Mouse (Mus musculus) liver, adult 2 months (tissue): ENCODE measurements around the gene Ttpal. TPM values are rescaled to one million over a fixed set of nuclear protein-coding genes. Genes with fewer than 3 reads are reported as not detected.
"Not testable (repeated sequence)": the region's sequence is repeated elsewhere in the genome, so short reads cannot be mapped to it uniquely, and the experiment has no call there.

Source experiments
- DNase-seq: peaks from one replicate; pipeline ENCODE4 v3.0.0-alpha.2; 2011; ENCODE audit warnings: low read depth, low spot score; ENCODE audit errors: extremely low read depth
- H3K27ac ChIP-seq: fragments of 200-500 bp; replicated peaks from 2 replicates; pipeline ENCODE4 v1.5.1; 2012; ENCODE audit warnings: low read depth, mild to moderate bottlenecking, control low read depth, inconsistent platforms, low read length; ENCODE audit not compliant: insufficient read depth
- H3K27me3 ChIP-seq: fragments of 200-500 bp; 2 replicates; pipeline ENCODE4 v1.6.1; 2012; ENCODE audit warnings: mild to moderate bottlenecking, moderate library complexity, low read length, inconsistent platforms; ENCODE audit not compliant: control insufficient read depth, insufficient read depth
- H3K36me3 ChIP-seq: fragments of 200-500 bp; 2 replicates; pipeline ENCODE4 v1.6.1; 2012; ENCODE audit warnings: low read length, inconsistent platforms; ENCODE audit not compliant: control insufficient read depth, insufficient read depth
- H3K4me1 ChIP-seq: fragments of 200-500 bp; 2 replicates; pipeline ENCODE4 v1.6.1; 2011; ENCODE audit warnings: low read length; ENCODE audit not compliant: control insufficient read depth, insufficient read depth
- H3K4me3 ChIP-seq: fragments of 200-500 bp; 2 replicates; pipeline ENCODE4 v1.5.1; 2011; ENCODE audit warnings: low read depth, mild to moderate bottlenecking, control low read depth, low read length, moderate library complexity; ENCODE audit not compliant: insufficient read depth
- H3K79me2 ChIP-seq: fragments of 200-500 bp; 2 replicates; pipeline ENCODE4 v1.6.1; 2012; ENCODE audit warnings: inconsistent platforms, mild to moderate bottlenecking, low read length, moderate library complexity; ENCODE audit not compliant: control insufficient read depth, insufficient read depth
- H3K9ac ChIP-seq: fragments of 200-500 bp; 2 replicates; pipeline ENCODE4 v1.6.1; 2012; ENCODE audit warnings: low read depth, mild to moderate bottlenecking, control low read depth, inconsistent platforms, low read length
- CTCF ChIP-seq: fragments of 200-500 bp; IDR thresholded peaks from 2 replicates; pipeline ENCODE4 v1.5.1; 2011; ENCODE audit warnings: low read depth, low read length, control low read depth
- POLR2A ChIP-seq: fragments of 200-500 bp; IDR thresholded peaks from 2 replicates; pipeline ENCODE4 v1.6.1; 2011; ENCODE audit warnings: low read length, control low read depth; ENCODE audit not compliant: insufficient read depth; ENCODE audit errors: extremely low read depth
- WGBS: fragments of 180-500 bp; shearing (Covaris S2); methylation state at CpG from one replicate; pipeline ENCODE4 v1.1.7; 2018; 5-methylcytosine and 5-hydroxymethylcytosine counted together
- polyA plus RNA-seq: library from polyadenylated mRNA; depleted of rRNA; stranded (reverse); fragments of >200 nt; gene quantifications from 2 replicates; pipeline ENCODE4 v1.2.3, GENCODE M21; 2012
- total RNA-seq: library from RNA; depleted of rRNA; stranded (reverse); fragments of >200 nt; gene quantifications from 2 replicates; pipeline ENCODE4 v1.2.3, GENCODE M21; 2014

The Ttpal gene
- total and polyA plus RNA-seq, 2 experiments = 8.1 to 9.3 TPM

GRCm38 (mm10) chr2:163644047-163644446 is 41.9 kb downstream of the Ttpal start:
- WGBS = 5% methylated on average over 4 of the region's 4 CpGs
- peaks cover 32% of the 10 kb centered on the region for H3K79me2 ChIP-seq
- H3K36me3 ChIP-seq = peaks cover 12% of the 10 kb centered on the region
- H3K27ac ChIP-seq = peak overlapping the region; percentile 99
- no peak for DNase-seq
- H3K27me3 ChIP-seq = no peaks in the 10 kb centered on the region
- TF ChIP-seq CTCF = no peak
- TF ChIP-seq POLR2A = no peak
- peaks cover 14% of the 10 kb centered on the region for H3K4me1 ChIP-seq
- H3K9ac ChIP-seq = peak overlapping the region; percentile 77
- H3K4me3 ChIP-seq = peak overlapping the region; percentile 81

- peak within 1 kb of the TSS; percentile 93 for H3K9ac ChIP-seq
- H3K79me2 ChIP-seq = peaks cover 29% of the 10 kb centered on the region
- TF ChIP-seq POLR2A (peak; percentile 97), CTCF (peak; percentile 54)
- peaks cover 10% of the 10 kb centered on the region for H3K4me1 ChIP-seq
- no peaks in the 10 kb centered on the region for H3K27me3 ChIP-seq
- H3K36me3 ChIP-seq = peaks cover 9% of the 10 kb centered on the region
- peak within 1 kb of the TSS; percentile 99 for H3K27ac ChIP-seq
- H3K4me3 ChIP-seq = peak within 1 kb of the TSS; percentile 81
- peak; percentile 87 for DNase-seq
- WGBS = under 1% methylated on average over 74 of the region's 74 CpGs
These were observed 42.7 kb downstream of the Ttpal start, which contains the start of gene Serinc3 for GRCm38 (mm10) chr2:163644575-163645385. Gene Serinc3, minus strand, starts transcription at chr2:163645131.

- H3K9ac ChIP-seq = no peak overlapping the region
- no peaks in the 10 kb centered on the region for H3K27me3 ChIP-seq
- H3K4me1 ChIP-seq = peaks cover 7% of the 10 kb centered on the region
- peaks cover 20% of the 10 kb centered on the region; the same call in 1 of the 2 replicates for H3K79me2 ChIP-seq
- H3K4me3 ChIP-seq = no peak overlapping the region
- H3K27ac ChIP-seq = no peak overlapping the region
- TF ChIP-seq POLR2A = no peak
- no peak for TF ChIP-seq CTCF
- peak; percentile 30 for DNase-seq
- H3K36me3 ChIP-seq = peaks cover 6% of the 10 kb centered on the region; the same call in 1 of the 2 replicates
- 72% methylated on average over 11 of the region's 11 CpGs for WGBS
These were observed 43.8 kb downstream of the Ttpal start for GRCm38 (mm10) chr2:163645700-163646460.

GRCm38 (mm10) chr2:163646461-163647080 is 44.5 kb downstream of the Ttpal start:
- peaks cover 4% of the 10 kb centered on the region for H3K4me1 ChIP-seq
- no peak overlapping the region for H3K9ac ChIP-seq
- TF ChIP-seq POLR2A = no peak
- no peak for TF ChIP-seq CTCF
- no peaks in the 10 kb centered on the region for H3K27me3 ChIP-seq
- no peak for DNase-seq
- H3K36me3 ChIP-seq = peaks cover 6% of the 10 kb centered on the region; the same call in 1 of the 2 replicates
- WGBS = 91% methylated on average over 5 of the region's 5 CpGs
- H3K4me3 ChIP-seq = no peak overlapping the region
- H3K27ac ChIP-seq = no peak overlapping the region
- peaks cover 16% of the 10 kb centered on the region; the same call in 1 of the 2 replicates for H3K79me2 ChIP-seq

GRCm38 (mm10) chr2:163655699-163656098 is 53.6 kb downstream of the Ttpal start:
- not testable (repeated sequence) for H3K9ac ChIP-seq, H3K79me2 ChIP-seq, DNase-seq, H3K27ac ChIP-seq, H3K36me3 ChIP-seq, H3K4me3 ChIP-seq, H3K27me3 ChIP-seq
- H3K4me1 ChIP-seq = peaks cover 11% of the 10 kb centered on the region; the same call in 1 of the 2 replicates
- WGBS = 96% methylated on average over 8 of the region's 12 CpGs
